Mouse (Mus musculus) erythroblast, embryonic 14.5 days (primary cell): ENCODE measurements around the gene Grb14. TPM values are rescaled to one million over a fixed set of nuclear protein-coding genes. Genes with fewer than 3 reads are reported as not detected.

Experiments used
- H3K27me3 ChIP-seq: 2 replicates; pipeline ENCODE4 v1.6.1; 2012; ENCODE audit warnings: inconsistent platforms; ENCODE audit not compliant: control insufficient read depth
- H3K36me3 ChIP-seq: 2 replicates; pipeline ENCODE4 v1.6.1; 2012; ENCODE audit warnings: mild to moderate bottlenecking, inconsistent platforms; ENCODE audit not compliant: control insufficient read depth
- H3K4me1 ChIP-seq: 2 replicates; pipeline ENCODE4 v1.6.1; 2012; ENCODE audit warnings: inconsistent platforms; ENCODE audit not compliant: control insufficient read depth
- H3K4me3 ChIP-seq: replicated peaks from 2 replicates; pipeline ENCODE3; 2012; ENCODE audit warnings: moderate library complexity, mild to moderate bottlenecking, inconsistent platforms
- H3K9me3 ChIP-seq: 2 replicates; pipeline ENCODE4 v1.6.1; 2012; ENCODE audit warnings: low read length, inconsistent platforms, mixed read lengths; ENCODE audit not compliant: control insufficient read depth
- GATA1 ChIP-seq: IDR thresholded peaks from 2 replicates; pipeline ENCODE4 v1.6.1; 2012; ENCODE audit warnings: low read length, inconsistent platforms, mixed read lengths
- TAL1 ChIP-seq: IDR thresholded peaks from 3 replicates; pipeline ENCODE4 v1.6.1; 2012; ENCODE audit warnings: low read length, inconsistent platforms, mixed read lengths
- polyA plus RNA-seq: library from polyadenylated mRNA; stranded (reverse); fragments of >175 nt; gene quantifications from 2 replicates; pipeline ENCODE4 v1.2.3, GENCODE M21; 2012

Grb14 gene
- polyA plus RNA-seq, 1 experiment = 0.02 TPM

GRCm38 (mm10) chr2:64920879-64921278 lies 103.9 kb downstream of the Grb14 start:
- no peaks in the 10 kb centered on the region for H3K36me3 ChIP-seq
- no peaks in the 10 kb centered on the region; the same call in 1 of the 2 replicates for H3K9me3 ChIP-seq
- H3K4me3 ChIP-seq = no peak overlapping the region
- H3K4me1 ChIP-seq = no peaks in the 10 kb centered on the region
- H3K27me3 ChIP-seq = no peaks in the 10 kb centered on the region
- TF ChIP-seq GATA1 = no peak
- TF ChIP-seq TAL1 = no peak

GRCm38 (mm10) chr2:64915448-64915847 lies 109.3 kb downstream of the Grb14 start:
- H3K4me3 ChIP-seq = no peak overlapping the region
- no peaks in the 10 kb centered on the region for H3K27me3 ChIP-seq
- H3K4me1 ChIP-seq = no peaks in the 10 kb centered on the region
- TF ChIP-seq GATA1 = no peak
- no peak for TF ChIP-seq TAL1
- H3K36me3 ChIP-seq = no peaks in the 10 kb centered on the region
- H3K9me3 ChIP-seq = no peaks in the 10 kb centered on the region; the same call in 1 of the 2 replicates

GRCm38 (mm10) chr2:64904877-64905276 lies 119.9 kb downstream of the Grb14 start:
- H3K4me3 ChIP-seq = no peak overlapping the region
- H3K9me3 ChIP-seq = no peaks in the 10 kb centered on the region
- TF ChIP-seq GATA1 = no peak
- TF ChIP-seq TAL1 = no peak
- no peaks in the 10 kb centered on the region for H3K27me3 ChIP-seq
- no peaks in the 10 kb centered on the region for H3K36me3 ChIP-seq
- H3K4me1 ChIP-seq = no peaks in the 10 kb centered on the region

GRCm38 (mm10) chr2:64897844-64898243 lies 126.9 kb downstream of the Grb14 start:
- Histone ChIP-seq H3K9me3 (no peaks in the 10 kb centered on the region), H3K36me3 (no peaks in the 10 kb centered on the region), H3K4me3 (no peak overlapping the region), H3K4me1 (no peaks in the 10 kb centered on the region), H3K27me3 (no peaks in the 10 kb centered on the region)
- TF ChIP-seq TAL1 (no peak), GATA1 (no peak)

GRCm38 (mm10) chr2:64893233-64893632 lies 131.6 kb downstream of the Grb14 start:
- Histone ChIP-seq H3K4me3 (no peak overlapping the region), H3K4me1 (no peaks in the 10 kb centered on the region), H3K36me3 (no peaks in the 10 kb centered on the region), H3K9me3 (no peaks in the 10 kb centered on the region; the same call in 1 of the 2 replicates), H3K27me3 (no peaks in the 10 kb centered on the region)
- TF ChIP-seq GATA1 = no peak
- TF ChIP-seq TAL1 = no peak

- H3K4me3 ChIP-seq = no peak overlapping the region
- no peaks in the 10 kb centered on the region for H3K36me3 ChIP-seq
- TF ChIP-seq TAL1 = no peak
- no peak for TF ChIP-seq GATA1
- no peaks in the 10 kb centered on the region for H3K27me3 ChIP-seq
- H3K9me3 ChIP-seq = no peaks in the 10 kb centered on the region
- no peaks in the 10 kb centered on the region for H3K4me1 ChIP-seq
These were observed 137.6 kb downstream of the Grb14 start for GRCm38 (mm10) chr2:64887098-64887757.

- Histone ChIP-seq H3K9me3 (no peaks in the 10 kb centered on the region), H3K4me3 (no peak overlapping the region), H3K27me3 (no peaks in the 10 kb centered on the region), H3K4me1 (no peaks in the 10 kb centered on the region), H3K36me3 (no peaks in the 10 kb centered on the region)
- TF ChIP-seq GATA1 = no peak
These were observed 139.1 kb downstream of the Grb14 start for GRCm38 (mm10) chr2:64885696-64886095.

- no peaks in the 10 kb centered on the region for H3K27me3 ChIP-seq
- no peaks in the 10 kb centered on the region for H3K4me1 ChIP-seq
- no peak for TF ChIP-seq GATA1
- TF ChIP-seq TAL1 = no peak
- no peak overlapping the region for H3K4me3 ChIP-seq
- H3K36me3 ChIP-seq = no peaks in the 10 kb centered on the region
- peaks cover under 1% of the 10 kb centered on the region for H3K9me3 ChIP-seq
These were observed 146.5 kb downstream of the Grb14 start for GRCm38 (mm10) chr2:64878275-64878674.

Other genes with a start within 250 kb of the Grb14 start
- not detected in 2 replicates for gene Cobll1, start 214.4 kb upstream of the Grb14 start, polyA plus RNA-seq